Mouse (Mus musculus) neural tube, embryonic 12.5 days (tissue): ENCODE results near the gene Vwa1. TPM values are rescaled to one million over a fixed set of nuclear protein-coding genes. Genes with fewer than 3 reads are reported as not detected.
A peak's percentile ranks its signal among the peaks of the same experiment; 100 is the strongest.
"Not testable (repeated sequence)": the region's sequence is repeated elsewhere in the genome, so short reads cannot be mapped to it uniquely, and the experiment has no call there.

Source experiments
- ATAC-seq: fragments of 200-750 bp; cut with Nextera tagmentation; 2 replicates; pipeline ENCODE4 v1.8.0; 2017; ENCODE audit warnings: low read depth, mild to moderate bottlenecking, moderate TSS enrichment, moderate library complexity; ENCODE audit not compliant: low FRiP score
- H3K27ac ChIP-seq: fragments of 300-500 bp; sonication (generic); 2 replicates; pipeline ENCODE4 v1.5.1; 2016
- H3K27me3 ChIP-seq: fragments of 300-500 bp; sonication (generic); replicated peaks from 2 replicates; pipeline ENCODE4 v1.6.1; 2016; ENCODE audit warnings: mild to moderate bottlenecking
- H3K36me3 ChIP-seq: fragments of 300-500 bp; sonication (generic); 2 replicates; pipeline ENCODE4 v1.6.1; 2016; ENCODE audit warnings: mild to moderate bottlenecking
- H3K4me1 ChIP-seq: fragments of 300-500 bp; sonication (generic); 2 replicates; pipeline ENCODE4 v1.6.1; 2016
- H3K4me2 ChIP-seq: fragments of 300-500 bp; sonication (generic); replicated peaks from 2 replicates; pipeline ENCODE4 v1.6.1; 2016; ENCODE audit warnings: mild to moderate bottlenecking
- H3K4me3 ChIP-seq: fragments of 300-500 bp; sonication (generic); 2 replicates; pipeline ENCODE4 v1.5.1; 2016
- H3K9ac ChIP-seq: fragments of 300-500 bp; sonication (generic); 2 replicates; pipeline ENCODE4 v1.6.1; 2016; ENCODE audit warnings: mild to moderate bottlenecking
- H3K9me3 ChIP-seq: fragments of 300-500 bp; sonication (generic); 2 replicates; pipeline ENCODE4 v1.6.1; 2016; ENCODE audit warnings: mild to moderate bottlenecking
- WGBS: fragments of 180-500 bp; shearing (Covaris S2); methylation state at CpG from one replicate; pipeline ENCODE4 v1.1.7; 2016; 5-methylcytosine and 5-hydroxymethylcytosine counted together
- polyA plus RNA-seq: library from polyadenylated mRNA; unstranded; fragments of >200 nt; fragmentation: Nextera tagmentation; extraction: Ambion mirVana; gene quantifications from 2 replicates; pipeline ENCODE4 v1.2.1, GENCODE M21; 2016

Gene Vwa1
- polyA plus RNA-seq, 1 experiment from 2014 or later, result 17.9 TPM

DNA sequence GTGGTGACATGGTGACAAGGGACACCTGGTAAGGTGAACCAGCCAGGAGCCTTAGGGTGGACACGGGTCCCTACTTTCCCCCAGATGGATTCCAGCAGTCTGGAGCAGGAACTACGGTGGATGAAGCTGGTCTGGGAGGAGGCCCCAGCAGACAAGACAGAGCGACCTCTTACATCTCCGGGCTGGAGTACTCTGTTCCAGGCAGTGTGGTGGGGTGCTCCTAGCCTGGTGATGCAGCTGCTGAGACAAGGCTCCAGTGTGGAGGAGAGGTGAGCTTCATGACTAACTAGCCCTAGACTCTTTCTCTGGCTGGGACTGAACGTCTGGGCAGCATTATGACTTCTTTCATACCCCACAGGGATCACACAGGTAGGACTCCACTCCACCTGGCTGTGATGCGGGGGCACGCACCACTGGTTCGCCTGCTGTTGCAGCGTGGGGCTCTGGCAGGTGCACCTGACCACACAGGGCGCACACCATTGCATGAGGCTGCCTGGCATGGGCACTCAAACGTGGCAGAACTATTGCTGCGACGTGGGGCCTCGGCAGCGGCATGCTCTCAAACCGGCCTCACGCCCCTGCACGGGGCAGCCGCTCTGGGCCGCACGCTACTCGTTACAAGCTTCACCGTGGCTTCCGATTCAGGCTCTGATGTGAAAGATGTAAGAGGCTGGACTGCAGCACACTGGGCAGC, 16.9 kb upstream of the Vwa1 start:
- no peak overlapping the region for H3K27ac ChIP-seq
- WGBS, result 78% methylated on average over 24 of the region's 24 CpGs
- ATAC-seq, result no peak
- H3K27me3 ChIP-seq, result no peaks in the 10 kb centered on the region
- no peak overlapping the region for H3K9ac ChIP-seq
- H3K36me3 ChIP-seq, result no peaks in the 10 kb centered on the region
- no peaks in the 10 kb centered on the region for H3K9me3 ChIP-seq
- H3K4me3 ChIP-seq, result no peak overlapping the region
- H3K4me1 ChIP-seq, result no peaks in the 10 kb centered on the region
- no peak overlapping the region for H3K4me2 ChIP-seq

DNA sequence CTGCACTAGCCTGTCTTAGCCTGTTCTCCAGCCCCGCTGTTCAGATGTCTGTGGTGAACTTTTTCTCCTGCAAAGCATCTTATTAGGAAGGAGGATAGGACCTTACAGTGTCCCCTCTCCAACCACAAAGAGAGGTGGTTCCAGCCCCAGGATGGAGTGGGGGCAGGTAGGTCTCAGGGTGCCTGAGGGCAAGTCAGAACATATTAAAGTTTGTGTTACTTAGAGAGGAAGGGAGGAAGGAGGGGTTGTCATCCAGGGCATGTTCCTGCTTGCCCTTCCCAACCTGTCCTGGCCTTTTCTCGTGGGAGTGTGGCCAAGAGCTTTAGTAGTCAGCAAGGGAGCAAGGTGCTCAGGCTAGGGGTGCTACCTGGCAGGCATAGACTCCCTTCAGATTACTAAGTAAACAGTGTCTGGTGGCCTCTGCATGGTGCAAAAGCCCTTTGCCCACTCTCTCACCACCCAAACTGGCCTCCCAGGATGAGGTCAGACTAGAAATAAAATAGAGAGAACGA, 16.2 kb upstream of the Vwa1 start:
- Histone ChIP-seq H3K27me3 (no peaks in the 10 kb centered on the region), H3K4me2 (no peak overlapping the region), H3K9ac (no peak overlapping the region), H3K27ac (no peak overlapping the region), H3K9me3 (no peaks in the 10 kb centered on the region), H3K36me3 (no peaks in the 10 kb centered on the region), H3K4me1 (no peaks in the 10 kb centered on the region), H3K4me3 (no peak overlapping the region)
- WGBS, result 72% methylated on average over 3 of the region's 3 CpGs
- ATAC-seq, result no peak

DNA sequence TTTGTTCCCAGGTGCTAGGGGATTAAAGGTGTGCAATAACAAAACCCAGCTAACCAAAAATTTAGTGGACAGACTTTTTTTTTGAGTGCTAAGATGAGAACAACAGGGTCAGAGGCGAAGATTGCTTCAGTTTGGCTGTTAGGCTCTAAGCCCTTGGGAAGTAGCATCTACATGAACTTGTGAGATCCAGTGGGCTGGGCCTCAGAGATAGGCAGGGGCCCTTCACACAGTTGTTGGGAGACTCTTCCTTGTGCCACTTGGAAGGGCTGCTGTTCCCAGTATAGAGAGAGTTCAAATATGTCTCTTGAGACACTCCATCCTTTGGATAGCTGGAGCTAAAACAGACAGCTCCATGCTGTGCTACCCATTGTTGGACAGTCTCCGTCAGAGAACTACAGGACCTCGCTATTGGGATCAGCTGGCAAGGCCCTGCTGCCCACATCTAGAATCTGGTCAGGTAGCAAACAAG, 15.6 kb upstream of the Vwa1 start, which contains the start of gene Ankrd65:
Gene Ankrd65 (plus strand): TSS at position 419 of the 469 bp plus-strand sequence.
- no peak for ATAC-seq
- H3K36me3 ChIP-seq, result no peaks in the 10 kb centered on the region
- 85% methylated on average over 3 of the region's 3 CpGs for WGBS
- H3K9me3 ChIP-seq, result no peaks in the 10 kb centered on the region
- H3K4me1 ChIP-seq, result no peaks in the 10 kb centered on the region
- no peak within 1 kb of the TSS for H3K9ac ChIP-seq
- no peaks in the 10 kb centered on the region for H3K27me3 ChIP-seq
- no peak within 1 kb of the TSS for H3K27ac ChIP-seq
- no peak within 1 kb of the TSS for H3K4me3 ChIP-seq
- H3K4me2 ChIP-seq, result no peak within 1 kb of the TSS

DNA sequence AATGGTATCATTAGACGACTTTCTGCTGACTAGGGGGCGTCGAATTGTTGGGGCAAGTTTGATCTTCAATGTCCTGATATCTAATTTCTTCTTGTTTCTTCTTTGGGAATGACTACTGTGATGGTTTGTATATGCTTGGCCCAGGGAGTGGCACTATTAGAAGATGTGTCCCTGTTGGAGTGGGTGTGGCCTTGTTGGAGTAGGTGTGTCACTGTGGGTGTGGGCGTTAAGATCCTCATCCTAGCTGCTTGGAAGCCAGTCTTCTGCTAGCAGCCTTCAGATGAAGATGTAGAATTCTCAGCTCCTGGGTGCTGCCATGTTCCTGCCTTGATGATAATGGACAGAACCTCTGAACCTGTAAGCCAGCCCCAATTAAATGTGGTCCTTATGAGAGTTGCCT, 14.3 kb upstream of the Vwa1 start:
- 78% methylated on average over 4 of the region's 4 CpGs for WGBS

DNA sequence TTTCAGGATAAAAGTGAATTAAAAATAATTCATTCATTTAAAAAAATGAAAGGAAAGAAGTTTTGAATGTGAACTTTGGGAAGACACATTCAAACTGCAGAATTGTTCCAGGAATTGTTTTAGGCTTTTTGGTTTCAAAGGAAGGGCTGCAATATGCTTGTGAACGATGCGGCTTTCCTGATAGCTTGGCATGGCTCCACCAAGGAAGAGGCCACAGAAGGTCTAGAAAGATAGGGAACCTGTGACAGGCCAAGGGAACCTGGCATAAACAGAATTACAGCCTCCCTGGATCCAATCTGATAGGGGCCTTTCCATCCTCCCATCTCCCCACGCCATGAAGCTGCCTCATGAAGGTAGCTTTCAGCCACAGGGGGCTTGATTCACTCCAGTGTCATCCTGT, 13.8 kb upstream of the Vwa1 start:
- no peak overlapping the region for H3K4me3 ChIP-seq
- no peaks in the 10 kb centered on the region for H3K9me3 ChIP-seq
- no peak overlapping the region for H3K9ac ChIP-seq
- H3K4me1 ChIP-seq, result peaks cover 9% of the 10 kb centered on the region
- no peak overlapping the region for H3K27ac ChIP-seq
- no peak for ATAC-seq
- H3K27me3 ChIP-seq, result no peaks in the 10 kb centered on the region
- 75% methylated on average over 3 of the region's 3 CpGs for WGBS
- H3K4me2 ChIP-seq, result no peak overlapping the region
- H3K36me3 ChIP-seq, result no peaks in the 10 kb centered on the region

More for the DNA sequence above, 14.3 kb upstream of the Vwa1 start:
- not testable (repeated sequence) for H3K9ac ChIP-seq, ATAC-seq, H3K4me1 ChIP-seq, H3K9me3 ChIP-seq, H3K27ac ChIP-seq, H3K27me3 ChIP-seq, H3K4me2 ChIP-seq, H3K4me3 ChIP-seq, H3K36me3 ChIP-seq

DNA sequence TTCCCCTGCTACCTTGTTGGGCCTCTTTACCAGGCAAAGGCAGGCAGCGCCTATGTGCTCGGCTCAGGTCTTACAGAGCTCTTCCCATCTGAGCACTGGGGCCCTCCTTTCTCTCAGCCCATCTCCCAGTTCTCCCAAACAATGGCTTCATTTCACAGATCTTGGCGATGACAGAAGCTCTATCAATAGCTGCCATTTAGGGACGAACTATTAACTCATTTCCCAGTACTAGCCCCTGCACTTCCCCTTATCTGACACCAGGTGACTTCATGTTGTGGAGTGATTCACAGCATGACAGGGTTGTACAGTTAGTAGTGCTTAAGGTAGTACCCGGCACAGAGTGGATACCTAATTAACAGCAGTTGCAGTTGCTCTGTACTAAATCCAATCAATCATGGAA, 11.3 kb upstream of the Vwa1 start, which contains the start of gene Tmem88b:
Gene Tmem88b (minus strand): TSS at position 56 of the 400 bp plus-strand sequence.
- Histone ChIP-seq H3K4me3 (peak within 1 kb of the TSS; percentile 56; the same call in 1 of the 2 replicates), H3K36me3 (no peaks in the 10 kb centered on the region), H3K9me3 (no peaks in the 10 kb centered on the region), H3K4me1 (peaks cover 13% of the 10 kb centered on the region), H3K9ac (peak within 1 kb of the TSS; percentile 78; the same call in 1 of the 2 replicates), H3K4me2 (peak within 1 kb of the TSS; percentile 69), H3K27ac (no peak within 1 kb of the TSS), H3K27me3 (no peaks in the 10 kb centered on the region)
- 66% methylated on average over 5 of the region's 5 CpGs for WGBS
- ATAC-seq, result no peak

DNA sequence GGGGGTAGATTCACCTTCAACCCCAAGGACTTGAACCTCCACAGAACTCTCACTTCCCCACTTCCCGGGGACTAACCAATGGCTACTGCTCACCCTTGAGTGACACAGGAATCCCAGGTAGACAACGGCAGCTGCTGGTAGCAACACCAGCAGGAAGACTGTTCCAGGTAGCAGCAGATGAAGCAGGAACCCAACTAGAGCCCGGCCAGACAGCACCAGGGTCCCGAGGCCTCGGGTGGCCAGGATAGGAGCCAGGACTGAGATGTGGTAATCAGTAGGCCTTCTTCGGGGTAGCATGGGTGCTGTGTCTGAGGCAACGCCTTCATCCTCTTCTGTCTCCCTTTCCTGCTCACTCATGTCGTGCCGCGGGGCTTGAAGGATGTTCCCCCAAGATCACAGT, 10.7 kb upstream of the Vwa1 start:
- peak overlapping the region; percentile 69; the same call in 1 of the 2 replicates for H3K4me2 ChIP-seq
- 84% methylated on average over 10 of the region's 10 CpGs for WGBS
- ATAC-seq, result no peak
- H3K36me3 ChIP-seq, result no peaks in the 10 kb centered on the region
- H3K27ac ChIP-seq, result no peak overlapping the region
- H3K4me3 ChIP-seq, result no peak overlapping the region
- no peak overlapping the region for H3K9ac ChIP-seq
- H3K27me3 ChIP-seq, result no peaks in the 10 kb centered on the region
- H3K4me1 ChIP-seq, result peaks cover 13% of the 10 kb centered on the region
- no peaks in the 10 kb centered on the region for H3K9me3 ChIP-seq

DNA sequence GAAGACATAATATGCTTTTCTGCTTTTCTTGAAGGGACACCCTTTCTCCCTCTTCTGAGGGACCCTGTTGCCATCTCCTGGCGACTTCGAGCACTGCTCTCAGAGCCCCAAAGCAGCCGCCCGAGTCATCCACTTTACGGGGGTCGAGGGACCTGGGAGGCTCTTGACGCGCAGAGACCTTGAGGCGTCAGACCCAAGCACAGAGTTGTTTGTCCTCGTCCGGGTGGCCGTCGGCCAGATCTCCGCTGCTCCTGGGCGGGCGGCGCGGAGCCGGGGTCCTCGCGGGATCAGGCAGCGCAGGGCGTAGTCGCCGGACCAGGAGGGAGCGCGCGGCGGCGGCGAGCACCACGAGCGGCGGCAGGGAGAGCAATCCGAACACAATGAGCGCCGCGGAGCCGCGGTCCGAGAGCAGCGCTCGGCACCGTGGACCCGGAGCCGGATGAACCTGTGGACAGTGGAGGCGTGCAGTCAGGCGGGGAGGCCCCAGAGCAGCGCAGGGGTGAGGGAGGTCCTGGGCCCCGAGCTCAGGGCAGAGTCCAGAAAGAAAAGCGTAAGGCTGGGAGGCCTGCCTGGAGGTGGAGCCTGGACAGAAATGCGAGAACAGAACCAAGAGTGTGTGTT, 9.7 kb upstream of the Vwa1 start:
- Histone ChIP-seq H3K27ac (peak overlapping the region; percentile 44; the same call in 1 of the 2 replicates), H3K27me3 (no peaks in the 10 kb centered on the region), H3K4me3 (peak overlapping the region; percentile 56), H3K36me3 (no peaks in the 10 kb centered on the region), H3K4me2 (peak overlapping the region; percentile 69), H3K9me3 (no peaks in the 10 kb centered on the region), H3K9ac (peak overlapping the region; percentile 78), H3K4me1 (peaks cover 13% of the 10 kb centered on the region)
- under 1% methylated on average over 52 of the region's 52 CpGs for WGBS
- peak; percentile 89 for ATAC-seq

DNA sequence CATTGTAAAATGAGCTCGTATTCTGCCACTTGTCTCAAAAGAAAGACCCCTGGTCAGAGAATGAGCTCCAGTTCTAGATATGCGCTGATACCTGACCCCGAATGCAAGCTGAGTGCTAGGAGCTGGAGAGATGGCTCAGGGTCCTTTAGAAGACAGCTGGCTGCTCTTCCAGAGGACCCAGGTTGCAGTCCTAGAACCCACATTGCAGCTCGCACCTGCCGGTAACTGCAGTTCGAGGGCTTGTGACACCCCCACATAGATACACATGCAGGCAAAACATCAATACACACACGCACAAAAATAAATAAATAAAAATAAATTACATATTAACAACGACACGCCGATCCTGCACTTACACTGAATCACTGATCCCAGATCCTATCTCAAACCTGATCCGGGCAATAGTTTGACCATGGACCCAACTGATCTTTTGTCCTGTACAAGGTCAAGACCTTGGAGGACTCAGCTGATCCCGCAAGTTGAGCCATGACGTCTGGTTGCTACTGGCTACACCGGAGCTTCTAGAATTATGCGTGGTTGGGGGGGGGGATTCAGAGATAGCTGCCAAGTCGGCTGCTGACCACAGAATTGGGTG, 9.1 kb upstream of the Vwa1 start:
- no peak; the same call in 1 of the 2 replicates for ATAC-seq
- no peak overlapping the region for H3K27ac ChIP-seq
- 44% methylated on average over 16 of the region's 16 CpGs for WGBS

DNA sequence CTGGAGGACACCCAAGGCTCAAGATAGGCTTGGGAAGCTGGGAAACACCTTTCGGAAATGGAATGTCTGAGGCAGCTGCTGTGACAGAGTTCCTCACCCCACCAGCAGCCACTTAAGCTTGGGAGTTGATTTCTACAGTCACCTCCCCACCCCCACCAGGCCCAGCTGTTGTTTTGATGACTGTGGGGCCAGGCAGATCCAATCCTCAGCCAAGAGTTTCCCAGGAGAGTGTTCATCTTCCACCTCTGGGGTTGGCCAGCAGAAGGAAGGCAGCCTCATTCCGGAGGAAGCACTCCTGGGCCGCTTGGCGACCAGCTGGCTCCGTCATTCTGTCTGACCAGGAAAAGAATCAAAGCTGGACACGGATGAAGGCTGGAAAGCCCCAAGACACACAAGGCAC, 6.4 kb upstream of the Vwa1 start:
- Histone ChIP-seq H3K27me3 (no peaks in the 10 kb centered on the region), H3K4me1 (peaks cover 18% of the 10 kb centered on the region), H3K9me3 (no peaks in the 10 kb centered on the region), H3K4me3 (no peak overlapping the region), H3K9ac (peak overlapping the region; percentile 21; the same call in 1 of the 2 replicates), H3K36me3 (no peaks in the 10 kb centered on the region), H3K4me2 (no peak overlapping the region), H3K27ac (no peak overlapping the region)
- ATAC-seq, result no peak
- 43% methylated on average over 6 of the region's 6 CpGs for WGBS

More for the DNA sequence above, 9.1 kb upstream of the Vwa1 start:
- Histone ChIP-seq H3K36me3 (no peaks in the 10 kb centered on the region), H3K4me3 (peak overlapping the region; percentile 56), H3K9ac (peak overlapping the region; percentile 78), H3K4me2 (peak overlapping the region; percentile 69), H3K9me3 (no peaks in the 10 kb centered on the region), H3K27me3 (no peaks in the 10 kb centered on the region), H3K4me1 (peaks cover 13% of the 10 kb centered on the region)

DNA sequence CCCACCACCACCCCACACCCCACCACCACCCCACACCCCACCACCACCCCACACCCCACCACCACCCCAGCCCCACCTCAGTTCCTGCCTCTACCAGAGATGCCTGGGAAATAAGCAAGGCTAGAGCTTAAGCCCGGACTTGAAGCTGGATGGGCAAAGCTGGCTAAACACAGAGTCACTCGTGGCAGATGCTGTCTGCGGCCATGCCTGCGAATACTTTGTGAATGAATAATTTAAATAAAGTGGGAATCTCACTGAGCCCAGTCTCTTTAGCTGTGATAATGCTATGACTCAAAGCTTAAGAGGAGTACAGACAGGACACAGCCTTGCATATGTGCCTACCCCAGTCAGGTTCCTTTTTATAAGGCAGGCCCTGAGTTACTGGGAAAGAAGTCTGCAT, 5.0 kb upstream of the Vwa1 start:
- H3K4me1 ChIP-seq, result peaks cover 14% of the 10 kb centered on the region
- no peak overlapping the region for H3K4me2 ChIP-seq
- 82% methylated on average over 4 of the region's 4 CpGs for WGBS
- no peak overlapping the region for H3K27ac ChIP-seq
- H3K9ac ChIP-seq, result no peak overlapping the region
- H3K27me3 ChIP-seq, result no peaks in the 10 kb centered on the region; the same call in 1 of the 2 replicates
- no peak for ATAC-seq
- no peaks in the 10 kb centered on the region for H3K9me3 ChIP-seq
- no peaks in the 10 kb centered on the region for H3K36me3 ChIP-seq
- no peak overlapping the region for H3K4me3 ChIP-seq

DNA sequence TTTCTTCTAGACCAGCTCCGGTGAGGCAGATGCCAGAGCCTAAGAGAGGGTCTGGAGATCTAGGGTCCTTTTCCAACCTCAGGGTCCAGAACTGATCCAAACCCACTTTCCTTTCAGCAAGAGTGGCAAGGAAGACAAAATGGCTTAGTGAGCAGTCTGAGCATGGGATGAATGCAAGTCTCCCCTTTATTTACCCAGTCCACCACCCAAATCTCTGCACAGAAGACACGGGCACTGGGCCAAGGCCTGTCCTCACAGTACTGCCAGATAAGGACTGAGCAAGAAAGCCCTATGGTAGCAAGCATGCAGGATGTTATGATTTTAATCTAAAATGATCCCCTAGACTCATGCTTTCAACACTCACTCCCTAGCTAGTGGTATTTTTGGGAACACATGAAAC, 3.3 kb upstream of the Vwa1 start:
- no peak overlapping the region for H3K9ac ChIP-seq
- H3K4me3 ChIP-seq, result no peak overlapping the region
- 91% methylated on average over 2 of the region's 2 CpGs for WGBS
- peaks cover 17% of the 10 kb centered on the region for H3K4me1 ChIP-seq
- H3K27ac ChIP-seq, result no peak overlapping the region
- H3K36me3 ChIP-seq, result no peaks in the 10 kb centered on the region
- no peaks in the 10 kb centered on the region for H3K9me3 ChIP-seq
- no peak overlapping the region for H3K4me2 ChIP-seq
- ATAC-seq, result no peak
- H3K27me3 ChIP-seq, result peaks cover 17% of the 10 kb centered on the region
